Mouse (Mus musculus): ENCODE measurements at regions not wholly inside any gene's neighbourhood (a gene's known extent, or its start where the extent isn't known, plus 50 kb on each side); places are given as distances from the start of the nearest gene placed in this dataset.

GRCm38 (mm10) chr16:8117543-8118167 lies 307.3 kb downstream of the Tmem114 start:
- no peak overlapping the region for H3K9ac ChIP-seq
- no peaks in the 10 kb centered on the region for H3K27me3 ChIP-seq
- WGBS = 61% methylated on average over 11 of the region's 11 CpGs
- ATAC-seq (replicated peaks; ENCODE audit: insufficient number of reproducible peaks, insufficient read depth, low FRiP score, low read depth) = no peak
- H3K9me3 ChIP-seq (replicated peaks) = no peaks in the 10 kb centered on the region
- H3K4me3 ChIP-seq = no peak overlapping the region
- H3K4me1 ChIP-seq (replicated peaks) = no peaks in the 10 kb centered on the region
- no peak overlapping the region for H3K27ac ChIP-seq
- no peak overlapping the region for H3K4me2 ChIP-seq
- H3K36me3 ChIP-seq = no peaks in the 10 kb centered on the region

- no peaks in the 10 kb centered on the region for H3K36me3 ChIP-seq
- H3K27me3 ChIP-seq = no peaks in the 10 kb centered on the region
- no peaks in the 10 kb centered on the region for H3K9me3 ChIP-seq (replicated peaks)
- ATAC-seq (replicated peaks; ENCODE audit: insufficient number of reproducible peaks, insufficient read depth, low FRiP score, low read depth) = no peak
- H3K4me3 ChIP-seq = no peak overlapping the region
- H3K4me1 ChIP-seq (replicated peaks) = no peaks in the 10 kb centered on the region
- no peak overlapping the region for H3K4me2 ChIP-seq
- no peak overlapping the region for H3K27ac ChIP-seq
- no peak overlapping the region for H3K9ac ChIP-seq
- 50% methylated on average over 9 of the region's 9 CpGs for WGBS
Measured at GRCm38 (mm10) chr16:8111329-8112116, 313.4 kb downstream of the Tmem114 start.

DNA sequence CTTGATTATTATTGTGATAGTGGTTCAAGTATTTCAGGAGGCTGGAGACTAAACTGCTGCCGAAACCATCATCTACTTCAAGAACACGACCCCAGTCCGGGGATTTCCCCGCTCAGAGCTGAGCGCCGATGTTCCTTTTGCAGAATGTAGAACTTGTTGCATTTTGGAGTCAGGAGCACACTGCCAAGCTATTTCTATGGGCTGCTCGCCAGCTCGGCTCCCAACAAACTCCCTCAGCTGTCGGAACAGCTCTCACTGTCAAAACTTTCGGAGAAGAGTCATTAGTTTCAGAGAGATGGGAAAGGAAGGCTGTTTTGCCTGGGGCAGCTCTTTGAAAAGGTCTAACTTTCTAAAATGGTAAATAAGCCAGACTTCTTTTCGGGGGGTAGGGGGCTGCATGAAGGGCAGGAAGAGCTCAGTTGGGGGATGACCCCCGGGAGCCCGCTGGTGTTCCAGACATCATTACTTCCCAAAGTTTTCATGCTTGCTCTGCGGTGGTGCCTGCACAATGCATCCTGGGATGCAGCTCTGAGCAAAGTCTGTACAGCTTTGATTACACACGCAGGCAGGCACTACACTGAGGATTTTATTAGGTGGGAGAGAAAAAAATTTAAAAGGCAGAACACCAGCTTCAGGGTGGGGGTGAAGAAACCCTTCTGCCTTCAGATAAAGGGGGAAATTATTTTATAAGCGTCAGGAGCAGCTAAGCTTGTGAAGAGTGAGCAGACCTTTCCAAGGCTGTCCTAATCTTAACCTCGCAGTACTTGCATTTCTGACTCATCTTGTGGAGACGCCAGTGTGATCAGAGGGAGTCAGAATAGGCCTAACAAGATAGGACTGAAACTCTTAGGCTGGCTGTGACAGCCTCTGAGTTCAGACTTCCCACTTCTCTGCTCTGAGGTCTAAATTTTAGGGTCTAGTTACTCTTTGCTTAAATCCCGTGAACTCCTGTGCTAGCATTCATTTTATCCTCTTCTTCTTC lies 316.5 kb downstream of the Tmem114 start:
- WGBS = 55% methylated on average over 19 of the region's 19 CpGs
- H3K36me3 ChIP-seq = no peaks in the 10 kb centered on the region
- H3K4me1 ChIP-seq (replicated peaks) = no peaks in the 10 kb centered on the region
- H3K4me2 ChIP-seq = no peak overlapping the region
- H3K27me3 ChIP-seq = no peaks in the 10 kb centered on the region
- H3K27ac ChIP-seq = no peak overlapping the region
- H3K4me3 ChIP-seq = no peak overlapping the region
- no peak overlapping the region for H3K9ac ChIP-seq
- no peak for ATAC-seq (replicated peaks; ENCODE audit: insufficient number of reproducible peaks, insufficient read depth, low FRiP score, low read depth)
- H3K9me3 ChIP-seq (replicated peaks) = no peaks in the 10 kb centered on the region

GRCm38 (mm10) chr16:8079024-8079423 lies 345.9 kb downstream of the Tmem114 start:
- Histone ChIP-seq H3K4me2 (no peak overlapping the region), H3K4me3 (no peak overlapping the region), H3K27ac (no peak overlapping the region), H3K36me3 (no peaks in the 10 kb centered on the region), H3K27me3 (no peaks in the 10 kb centered on the region), H3K9ac (no peak overlapping the region), H3K9me3 (replicated peaks) (no peaks in the 10 kb centered on the region), H3K4me1 (replicated peaks) (no peaks in the 10 kb centered on the region)
- 88% methylated on average over 2 of the region's 2 CpGs for WGBS
- ATAC-seq (replicated peaks; ENCODE audit: insufficient number of reproducible peaks, insufficient read depth, low FRiP score, low read depth) = no peak

- no peaks in the 10 kb centered on the region for H3K36me3 ChIP-seq
- no peaks in the 10 kb centered on the region for H3K27me3 ChIP-seq
- no peak overlapping the region for H3K9ac ChIP-seq
- WGBS = 54% methylated on average over 3 of the region's 3 CpGs
- no peak overlapping the region for H3K4me3 ChIP-seq
- H3K27ac ChIP-seq = no peak overlapping the region
- H3K4me1 ChIP-seq (replicated peaks) = no peaks in the 10 kb centered on the region
- H3K4me2 ChIP-seq = no peak overlapping the region
- H3K9me3 ChIP-seq (replicated peaks) = no peaks in the 10 kb centered on the region
- ATAC-seq (replicated peaks; ENCODE audit: insufficient number of reproducible peaks, insufficient read depth, low FRiP score, low read depth) = no peak
Measured at GRCm38 (mm10) chr16:8078461-8078860, 346.5 kb downstream of the Tmem114 start.

DNA sequence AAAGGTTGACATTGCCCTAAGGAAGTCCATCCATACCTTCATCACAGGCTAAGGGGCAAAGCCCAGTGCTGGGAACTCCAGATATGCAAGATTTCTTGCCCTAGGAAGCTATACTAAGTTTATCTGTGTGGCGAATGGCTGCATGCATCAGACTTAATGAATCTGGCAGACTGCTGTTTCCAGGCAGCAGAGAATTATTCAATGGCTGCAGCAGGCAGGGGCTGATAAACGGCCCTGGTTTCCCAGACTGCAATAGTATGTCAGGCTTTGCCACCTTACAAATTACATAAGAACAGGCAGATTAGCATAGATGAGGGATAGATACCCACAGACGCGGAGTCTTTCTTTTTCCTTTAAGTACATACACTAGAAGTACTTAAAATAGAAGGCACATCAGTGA lies 350.2 kb downstream of the Tmem114 start:
- no peaks in the 10 kb centered on the region for H3K9me3 ChIP-seq (replicated peaks)
- H3K27me3 ChIP-seq = no peaks in the 10 kb centered on the region
- WGBS = 62% methylated on average over 4 of the region's 4 CpGs
- H3K4me1 ChIP-seq (replicated peaks) = no peaks in the 10 kb centered on the region
- H3K4me3 ChIP-seq = no peak overlapping the region
- H3K9ac ChIP-seq = no peak overlapping the region
- H3K27ac ChIP-seq = no peak overlapping the region
- H3K4me2 ChIP-seq = no peak overlapping the region
- no peak for ATAC-seq (replicated peaks; ENCODE audit: insufficient number of reproducible peaks, insufficient read depth, low FRiP score, low read depth)
- H3K36me3 ChIP-seq = no peaks in the 10 kb centered on the region

DNA sequence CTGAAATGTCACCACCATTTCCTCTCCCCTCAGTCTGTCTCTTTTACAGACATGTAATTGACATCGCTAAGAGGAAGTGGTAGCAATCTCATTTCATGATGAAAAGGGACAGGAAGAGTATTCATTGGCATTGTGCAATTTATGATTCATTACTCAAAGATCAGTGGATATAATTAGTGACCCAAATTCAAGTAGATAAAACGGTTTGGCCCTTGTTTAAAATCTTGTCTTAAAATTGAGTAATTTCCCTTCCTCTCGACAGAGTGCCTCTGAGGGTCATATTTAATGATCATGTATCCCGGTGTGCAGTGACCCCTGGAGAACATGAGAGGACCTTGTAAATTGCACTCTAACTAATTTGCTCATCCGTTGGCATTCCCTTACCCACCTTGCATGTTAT lies 371.0 kb downstream of the Tmem114 start:
- Histone ChIP-seq H3K9me3 (replicated peaks) (no peaks in the 10 kb centered on the region), H3K27me3 (no peaks in the 10 kb centered on the region), H3K4me3 (no peak overlapping the region), H3K4me1 (replicated peaks) (no peaks in the 10 kb centered on the region), H3K36me3 (no peaks in the 10 kb centered on the region), H3K27ac (no peak overlapping the region), H3K4me2 (no peak overlapping the region), H3K9ac (no peak overlapping the region)
- ATAC-seq (replicated peaks; ENCODE audit: insufficient number of reproducible peaks, insufficient read depth, low FRiP score, low read depth) = no peak
- 61% methylated on average over 5 of the region's 5 CpGs for WGBS

DNA sequence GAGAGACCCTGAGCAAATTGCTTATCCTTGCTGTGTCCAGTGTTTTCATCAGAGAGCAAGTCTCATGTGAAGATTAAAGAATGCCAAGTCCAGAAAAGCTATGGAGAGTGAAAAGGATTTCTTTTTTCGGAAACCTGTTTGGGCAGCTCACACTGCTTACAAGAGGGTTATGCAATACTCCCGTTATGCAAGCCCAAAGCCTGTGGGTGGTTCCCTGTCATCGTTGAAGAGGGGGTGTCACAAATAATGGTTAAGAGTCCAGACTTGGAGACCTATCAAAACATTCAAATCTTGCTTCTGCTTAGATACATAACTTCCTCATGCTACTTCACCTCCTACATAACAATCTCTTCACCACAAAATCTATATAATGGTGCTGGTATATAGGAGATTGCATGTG lies 416.0 kb downstream of the Tmem114 start:
- H3K27ac ChIP-seq = no peak overlapping the region
- no peaks in the 10 kb centered on the region for H3K36me3 ChIP-seq
- H3K4me1 ChIP-seq (replicated peaks) = no peaks in the 10 kb centered on the region
- H3K4me2 ChIP-seq = no peak overlapping the region
- no peak for ATAC-seq (replicated peaks; ENCODE audit: insufficient number of reproducible peaks, insufficient read depth, low FRiP score, low read depth)
- no peak overlapping the region for H3K4me3 ChIP-seq
- H3K9ac ChIP-seq = no peak overlapping the region
- no peaks in the 10 kb centered on the region for H3K9me3 ChIP-seq (replicated peaks)
- H3K27me3 ChIP-seq = no peaks in the 10 kb centered on the region
- WGBS = 65% methylated on average over 3 of the region's 3 CpGs

- ATAC-seq (replicated peaks; ENCODE audit: insufficient number of reproducible peaks, insufficient read depth, low FRiP score, low read depth) = no peak
Measured at GRCm38 (mm10) chr16:8006631-8007030, 418.3 kb downstream of the Tmem114 start.

GRCm38 (mm10) chr16:8002339-8003089 lies 422.4 kb downstream of the Tmem114 start:
- 84% methylated on average over 7 of the region's 7 CpGs for WGBS
- no peak for ATAC-seq (replicated peaks; ENCODE audit: insufficient number of reproducible peaks, insufficient read depth, low FRiP score, low read depth)
- Histone ChIP-seq H3K4me2 (no peak overlapping the region), H3K36me3 (no peaks in the 10 kb centered on the region), H3K9ac (no peak overlapping the region), H3K4me1 (replicated peaks) (no peaks in the 10 kb centered on the region; the same call in 1 of the 2 replicates), H3K4me3 (no peak overlapping the region), H3K27ac (no peak overlapping the region), H3K27me3 (no peaks in the 10 kb centered on the region), H3K9me3 (replicated peaks) (no peaks in the 10 kb centered on the region)

More at GRCm38 (mm10) chr16:8006631-8007030, 418.3 kb downstream of the Tmem114 start:
- 65% methylated on average over 3 of the region's 3 CpGs for WGBS
- H3K4me1 ChIP-seq (replicated peaks) = no peaks in the 10 kb centered on the region; the same call in 1 of the 2 replicates
- H3K4me2 ChIP-seq = no peak overlapping the region
- H3K27ac ChIP-seq = no peak overlapping the region
- H3K4me3 ChIP-seq = no peak overlapping the region
- H3K36me3 ChIP-seq = no peaks in the 10 kb centered on the region
- no peaks in the 10 kb centered on the region for H3K9me3 ChIP-seq (replicated peaks)
- H3K9ac ChIP-seq = no peak overlapping the region
- H3K27me3 ChIP-seq = no peaks in the 10 kb centered on the region

- Histone ChIP-seq H3K4me1 (replicated peaks) (no peaks in the 10 kb centered on the region), H3K4me2 (no peak overlapping the region), H3K27me3 (no peaks in the 10 kb centered on the region), H3K9ac (no peak overlapping the region), H3K9me3 (replicated peaks) (no peaks in the 10 kb centered on the region), H3K36me3 (no peaks in the 10 kb centered on the region), H3K4me3 (no peak overlapping the region), H3K27ac (no peak overlapping the region)
- ATAC-seq (replicated peaks; ENCODE audit: insufficient number of reproducible peaks, insufficient read depth, low FRiP score, low read depth) = no peak
- 51% methylated on average over 10 of the region's 10 CpGs for WGBS
Measured at GRCm38 (mm10) chr16:7982816-7983215, 442.1 kb downstream of the Tmem114 start.

Measured in heart, embryonic 15.5 days (tissue).